Mouse (Mus musculus) megakaryocyte, embryonic 14.5 days (primary cell): Measurements from ENCODE around the gene Adamts7. TPM values are rescaled to one million over a fixed set of nuclear protein-coding genes. Genes with fewer than 3 reads are reported as not detected.

Experiments used
- H3K27me3 ChIP-seq: replicated peaks from 2 replicates; pipeline ENCODE3; 2012; ENCODE audit warnings: inconsistent platforms
- H3K36me3 ChIP-seq: replicated peaks from 2 replicates; pipeline ENCODE3; 2012; ENCODE audit warnings: low read length, inconsistent platforms, mixed read lengths
- H3K4me1 ChIP-seq: 2 replicates; pipeline ENCODE4 v1.6.1; 2012; ENCODE audit warnings: inconsistent platforms
- H3K4me3 ChIP-seq: replicated peaks from 2 replicates; pipeline ENCODE3; 2012; ENCODE audit warnings: moderate library complexity, mild to moderate bottlenecking, inconsistent platforms
- H3K9me3 ChIP-seq: 2 replicates; pipeline ENCODE4 v1.6.1; 2012; ENCODE audit warnings: inconsistent platforms
- FLI1 ChIP-seq: IDR thresholded peaks from 2 replicates; pipeline ENCODE4 v1.6.1; 2012; ENCODE audit warnings: low read length, inconsistent platforms, mixed read lengths
- GATA1 ChIP-seq: IDR thresholded peaks from 3 replicates; pipeline ENCODE4 v1.6.1; 2012; ENCODE audit warnings: mixed read lengths, low read length, inconsistent platforms, borderline replicate concordance
- polyA plus RNA-seq: library from polyadenylated mRNA; stranded (reverse); fragments of >175 nt; gene quantifications from 2 replicates; pipeline ENCODE4 v1.2.3, GENCODE M21; 2012; ENCODE audit warnings: low replicate concordance; ENCODE audit not compliant: insufficient read depth

Adamts7 gene
- polyA plus RNA-seq, 1 experiment: 0.03 TPM

- TF ChIP-seq GATA1: no peak
- peaks cover 47% of the 10 kb centered on the region for H3K36me3 ChIP-seq
- H3K4me1 ChIP-seq: peaks cover 99% of the 10 kb centered on the region
- no peaks in the 10 kb centered on the region for H3K27me3 ChIP-seq
- no peaks in the 10 kb centered on the region for H3K9me3 ChIP-seq
- H3K4me3 ChIP-seq: no peak overlapping the region
These were observed 78.7 kb downstream of the Adamts7 start for GRCm38 (mm10) chr9:90241618-90242017.

GRCm38 (mm10) chr9:90242291-90242690 lies 79.4 kb downstream of the Adamts7 start:
- TF ChIP-seq GATA1: no peak
- no peak for TF ChIP-seq FLI1
- Histone ChIP-seq H3K9me3 (no peaks in the 10 kb centered on the region), H3K27me3 (no peaks in the 10 kb centered on the region), H3K36me3 (peaks cover 53% of the 10 kb centered on the region), H3K4me3 (peak overlapping the region; percentile 82), H3K4me1 (peaks cover 99% of the 10 kb centered on the region)

GRCm38 (mm10) chr9:90242855-90243254 lies 80.0 kb downstream of the Adamts7 start:
- Histone ChIP-seq H3K9me3 (no peaks in the 10 kb centered on the region), H3K27me3 (no peaks in the 10 kb centered on the region), H3K4me1 (peaks cover 99% of the 10 kb centered on the region), H3K4me3 (peak overlapping the region; percentile 82), H3K36me3 (peaks cover 57% of the 10 kb centered on the region)
- TF ChIP-seq FLI1 (no peak), GATA1 (no peak)

- Histone ChIP-seq H3K36me3 (peaks cover 61% of the 10 kb centered on the region), H3K9me3 (no peaks in the 10 kb centered on the region), H3K27me3 (no peaks in the 10 kb centered on the region), H3K4me1 (peaks cover 99% of the 10 kb centered on the region), H3K4me3 (peak overlapping the region; percentile 69)
- no peak for TF ChIP-seq FLI1
- TF ChIP-seq GATA1: no peak
These were observed 81.7 kb downstream of the Adamts7 start for GRCm38 (mm10) chr9:90244301-90245151.

- Histone ChIP-seq H3K4me3 (peak overlapping the region; percentile 34), H3K9me3 (no peaks in the 10 kb centered on the region), H3K4me1 (peaks cover 99% of the 10 kb centered on the region), H3K27me3 (no peaks in the 10 kb centered on the region), H3K36me3 (peaks cover 61% of the 10 kb centered on the region)
- no peak for TF ChIP-seq GATA1
- no peak for TF ChIP-seq FLI1
These were observed 82.3 kb downstream of the Adamts7 start for GRCm38 (mm10) chr9:90245206-90245605.

GRCm38 (mm10) chr9:90245781-90246180 lies 82.9 kb downstream of the Adamts7 start:
- peaks cover 99% of the 10 kb centered on the region for H3K4me1 ChIP-seq
- TF ChIP-seq GATA1 (no peak), FLI1 (no peak)
- H3K27me3 ChIP-seq: no peaks in the 10 kb centered on the region
- peaks cover 56% of the 10 kb centered on the region for H3K36me3 ChIP-seq
- H3K4me3 ChIP-seq: peak overlapping the region; percentile 47
- H3K9me3 ChIP-seq: no peaks in the 10 kb centered on the region

- H3K36me3 ChIP-seq: peaks cover 55% of the 10 kb centered on the region
- no peak for TF ChIP-seq GATA1
- TF ChIP-seq FLI1: no peak
- peaks cover 100% of the 10 kb centered on the region for H3K4me1 ChIP-seq
These were observed 84.4 kb downstream of the Adamts7 start for GRCm38 (mm10) chr9:90247316-90247715.

GRCm38 (mm10) chr9:90248326-90248725 lies 85.5 kb downstream of the Adamts7 start:
- Histone ChIP-seq H3K27me3 (no peaks in the 10 kb centered on the region), H3K4me3 (no peak overlapping the region), H3K36me3 (peaks cover 64% of the 10 kb centered on the region), H3K4me1 (peaks cover 100% of the 10 kb centered on the region), H3K9me3 (no peaks in the 10 kb centered on the region)
- no peak for TF ChIP-seq GATA1
- TF ChIP-seq FLI1: no peak

More at GRCm38 (mm10) chr9:90247316-90247715, 84.4 kb downstream of the Adamts7 start:
- Histone ChIP-seq H3K9me3 (no peaks in the 10 kb centered on the region), H3K4me3 (no peak overlapping the region), H3K27me3 (no peaks in the 10 kb centered on the region)

GRCm38 (mm10) chr9:90249036-90249435 lies 86.2 kb downstream of the Adamts7 start:
- Histone ChIP-seq H3K27me3 (no peaks in the 10 kb centered on the region), H3K4me1 (peaks cover 99% of the 10 kb centered on the region), H3K9me3 (no peaks in the 10 kb centered on the region), H3K4me3 (no peak overlapping the region), H3K36me3 (peaks cover 66% of the 10 kb centered on the region)
- no peak for TF ChIP-seq FLI1
- no peak for TF ChIP-seq GATA1

- Histone ChIP-seq H3K36me3 (peaks cover 66% of the 10 kb centered on the region), H3K4me3 (peak overlapping the region; percentile 76), H3K9me3 (no peaks in the 10 kb centered on the region), H3K4me1 (peaks cover 95% of the 10 kb centered on the region), H3K27me3 (no peaks in the 10 kb centered on the region)
- no peak for TF ChIP-seq FLI1
- no peak for TF ChIP-seq GATA1
These were observed 87.4 kb downstream of the Adamts7 start for GRCm38 (mm10) chr9:90250141-90250775.
